Mouse (Mus musculus) liver, embryonic 11.5 days (tissue): ENCODE measurements around the gene Pdk2. TPM values are rescaled to one million over a fixed set of nuclear protein-coding genes. Genes with fewer than 3 reads are reported as not detected.
A peak's percentile ranks its signal among the peaks of the same experiment; 100 is the strongest.

Experiments used
- ATAC-seq: fragments of 200-750 bp; cut with Nextera tagmentation; replicated peaks from 2 replicates; pipeline ENCODE4 v1.8.0; 2017; ENCODE audit warnings: moderate number of reproducible peaks, mild to moderate bottlenecking, moderate TSS enrichment, moderate library complexity; ENCODE audit not compliant: low FRiP score
- DNase-seq: peaks from one replicate; pipeline ENCODE4 v3.0.0-alpha.2; 2017; ENCODE audit warnings: low spot score
- H3K27ac ChIP-seq: fragments of 300-500 bp; sonication (generic); 2 replicates; pipeline ENCODE4 v1.5.1; 2014; ENCODE audit warnings: mild to moderate bottlenecking, low read depth, low read length, control low read depth
- H3K27me3 ChIP-seq: fragments of 300-500 bp; sonication (generic); replicated peaks from 2 replicates; pipeline ENCODE4 v1.6.1; 2014; ENCODE audit warnings: low read length, mixed read lengths; ENCODE audit not compliant: control insufficient read depth, insufficient read depth
- H3K36me3 ChIP-seq: fragments of 300-500 bp; sonication (generic); 2 replicates; pipeline ENCODE4 v1.6.1; 2014; ENCODE audit warnings: mild to moderate bottlenecking, low read length, moderate library complexity, mixed read lengths; ENCODE audit not compliant: control insufficient read depth, insufficient read depth
- H3K4me1 ChIP-seq: fragments of 300-500 bp; sonication (generic); replicated peaks from 2 replicates; pipeline ENCODE4 v1.6.1; 2014; ENCODE audit warnings: low read length, mixed read lengths; ENCODE audit not compliant: control insufficient read depth, insufficient read depth
- H3K4me2 ChIP-seq: fragments of 300-500 bp; sonication (generic); 2 replicates; pipeline ENCODE4 v1.6.1; 2014; ENCODE audit warnings: mild to moderate bottlenecking, control low read depth, moderate library complexity
- H3K4me3 ChIP-seq: fragments of 300-500 bp; sonication (generic); 2 replicates; pipeline ENCODE4 v1.5.1; 2014; ENCODE audit warnings: low read depth, low read length, control low read depth
- H3K9ac ChIP-seq: fragments of 300-500 bp; sonication (generic); 2 replicates; pipeline ENCODE4 v1.6.1; 2014; ENCODE audit warnings: low read depth, low read length, control low read depth
- H3K9me3 ChIP-seq: fragments of 300-500 bp; sonication (generic); 2 replicates; pipeline ENCODE4 v1.6.1; 2016; ENCODE audit warnings: low read length, inconsistent platforms, mixed read lengths; ENCODE audit not compliant: control insufficient read depth
- WGBS: fragments of 180-500 bp; shearing (Covaris S2); extraction: QIAGEN DNeasy Blood & Tissue Kit; methylation state at CpG from one replicate; pipeline ENCODE4 v1.1.7; 2014; 5-methylcytosine and 5-hydroxymethylcytosine counted together
- polyA plus RNA-seq: library from polyadenylated mRNA; unstranded; fragments of >200 nt; fragmentation: Nextera tagmentation; extraction: Ambion mirVana; gene quantifications from 2 replicates; pipeline ENCODE4 v1.2.1, GENCODE M21; 2014

The Pdk2 gene
- polyA plus RNA-seq, 1 experiment from 2014 or later = 15.2 TPM

- Histone ChIP-seq H3K36me3 (peaks cover 32% of the 10 kb centered on the region), H3K27me3 (no peaks in the 10 kb centered on the region), H3K27ac (peak overlapping the region; percentile 32; the same call in 1 of the 2 replicates), H3K9me3 (no peaks in the 10 kb centered on the region), H3K4me2 (no peak overlapping the region), H3K4me1 (peaks cover 9% of the 10 kb centered on the region), H3K9ac (no peak overlapping the region), H3K4me3 (no peak overlapping the region)
- DNase-seq (no peak), ATAC-seq (peak; percentile 61)
- WGBS = 69% methylated on average over 6 of the region's 6 CpGs
Observed at GRCm38 (mm10) chr11:95026090-95026542, 15.0 kb downstream of the Pdk2 start.

DNA sequence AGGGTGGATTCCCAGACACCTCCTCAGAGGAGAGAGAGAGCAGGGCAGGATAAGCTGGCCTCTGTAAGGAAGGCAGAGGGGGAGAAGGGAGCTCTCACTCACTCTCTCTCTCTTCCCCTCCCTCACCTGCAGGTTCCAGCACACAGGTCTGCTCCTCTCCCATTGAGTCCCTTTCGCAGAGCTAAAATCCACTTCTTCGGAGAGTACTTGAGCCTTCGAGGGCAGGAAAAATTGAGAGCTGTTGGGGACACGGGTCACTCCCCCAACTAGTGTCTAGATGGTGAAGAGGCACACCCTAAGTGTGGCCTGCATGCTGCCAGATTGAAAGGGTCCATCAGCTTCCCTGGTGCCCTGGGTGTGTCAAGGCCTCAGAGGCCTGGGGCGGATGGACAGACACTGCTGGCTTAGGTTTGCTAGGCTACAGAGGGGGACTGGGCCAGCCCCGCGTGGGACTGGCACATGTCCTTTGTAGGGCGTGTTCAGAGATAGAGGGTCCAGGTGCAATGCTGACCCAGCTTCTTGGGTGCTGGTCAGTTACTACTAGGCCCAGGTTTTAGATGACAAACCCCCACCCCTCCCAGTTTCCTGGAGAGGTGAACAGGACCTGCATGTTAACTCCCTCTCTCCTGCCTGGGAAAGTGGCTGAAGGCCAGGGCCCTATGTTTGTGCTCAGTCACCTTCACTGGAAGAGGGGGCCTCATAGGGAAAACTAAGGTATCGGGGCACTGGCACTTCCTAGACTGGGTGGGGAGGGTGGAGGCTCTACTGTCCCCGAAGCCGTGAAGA, 15.7 kb downstream of the Pdk2 start:
- H3K4me1 ChIP-seq = peaks cover 9% of the 10 kb centered on the region
- H3K27me3 ChIP-seq = no peaks in the 10 kb centered on the region
- ATAC-seq (peak; percentile 19; the same call in 1 of the 2 replicates), DNase-seq (no peak)
- 79% methylated on average over 11 of the region's 11 CpGs for WGBS
- no peaks in the 10 kb centered on the region for H3K9me3 ChIP-seq
- H3K9ac ChIP-seq = no peak overlapping the region
- H3K36me3 ChIP-seq = peaks cover 36% of the 10 kb centered on the region
- H3K4me2 ChIP-seq = no peak overlapping the region
- no peak overlapping the region for H3K4me3 ChIP-seq
- H3K27ac ChIP-seq = peak overlapping the region; percentile 32; the same call in 1 of the 2 replicates

GRCm38 (mm10) chr11:95024439-95025184, 16.5 kb downstream of the Pdk2 start:
- H3K9me3 ChIP-seq = no peaks in the 10 kb centered on the region
- peaks cover 44% of the 10 kb centered on the region for H3K36me3 ChIP-seq
- peaks cover 9% of the 10 kb centered on the region for H3K4me1 ChIP-seq
- WGBS = 75% methylated on average over 29 of the region's 29 CpGs
- no peak overlapping the region for H3K9ac ChIP-seq
- no peak overlapping the region for H3K27ac ChIP-seq
- no peak for DNase-seq
- no peak overlapping the region for H3K4me2 ChIP-seq
- no peak overlapping the region for H3K4me3 ChIP-seq
- peaks cover 4% of the 10 kb centered on the region; the same call in 1 of the 2 replicates for H3K27me3 ChIP-seq
- no peak for ATAC-seq

DNA sequence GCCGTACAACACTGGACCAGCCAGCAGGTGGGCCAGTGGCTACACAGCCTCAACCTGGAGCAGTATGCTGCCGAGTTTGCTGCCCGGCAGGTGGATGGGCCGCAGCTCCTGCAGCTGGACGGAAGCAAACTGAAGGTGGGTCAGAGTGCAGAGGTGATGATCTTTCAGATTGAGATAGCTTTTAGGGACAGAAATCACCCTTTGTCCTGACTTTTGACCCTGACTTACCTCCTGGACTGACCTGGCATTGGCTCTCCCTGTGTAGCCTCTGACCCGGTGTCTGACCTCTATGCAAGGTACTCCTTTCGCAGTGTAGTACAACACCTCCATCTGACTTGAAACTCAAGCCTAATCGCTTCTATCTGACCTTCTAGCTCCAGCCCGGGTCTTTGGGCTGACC, 17.7 kb downstream of the Pdk2 start:
- no peaks in the 10 kb centered on the region for H3K9me3 ChIP-seq
- peaks cover 9% of the 10 kb centered on the region for H3K4me1 ChIP-seq
- DNase-seq (no peak), ATAC-seq (no peak)
- no peak overlapping the region for H3K9ac ChIP-seq
- H3K4me2 ChIP-seq = no peak overlapping the region
- no peak overlapping the region for H3K4me3 ChIP-seq
- 85% methylated on average over 9 of the region's 9 CpGs for whole genome bisulfite sequencing
- peaks cover 51% of the 10 kb centered on the region for H3K36me3 ChIP-seq
- H3K27ac ChIP-seq = no peak overlapping the region
- H3K27me3 ChIP-seq = peaks cover 12% of the 10 kb centered on the region

DNA sequence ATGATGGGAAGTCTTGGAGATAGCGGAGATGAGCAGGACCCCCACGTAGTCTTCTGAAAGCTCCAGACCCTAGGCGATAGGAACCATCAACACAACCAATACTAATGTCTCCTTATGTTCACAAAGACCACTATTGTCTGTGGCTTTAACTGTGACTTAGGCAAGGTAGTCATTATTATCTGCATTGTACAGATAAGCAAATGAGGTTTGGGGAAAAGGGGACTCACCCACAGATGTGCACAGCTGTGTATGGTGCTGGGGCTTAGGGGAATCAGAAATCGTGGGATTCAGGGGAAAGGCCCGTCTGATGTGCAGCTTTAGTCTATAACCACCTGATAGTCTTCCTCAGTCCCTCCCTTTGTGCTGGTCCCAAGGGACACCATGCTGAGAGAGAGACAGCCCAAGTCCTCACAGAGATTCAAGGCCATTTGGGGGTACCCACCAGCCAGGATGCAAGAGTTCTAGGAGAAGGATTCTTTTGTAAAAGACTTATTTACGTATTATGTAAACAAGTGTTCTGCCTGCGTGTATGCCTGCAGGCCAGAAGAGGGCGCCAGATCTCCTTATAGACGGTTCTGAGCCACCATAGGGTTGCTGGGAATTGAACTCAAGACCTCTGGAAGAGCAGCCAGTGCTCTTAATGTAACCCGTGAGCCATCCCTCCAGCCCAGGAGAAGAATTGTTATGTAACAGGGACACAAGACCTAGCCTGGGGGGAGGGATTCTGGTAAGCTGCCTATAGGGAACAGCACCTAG, 18.7 kb downstream of the Pdk2 start:
- WGBS = 76% methylated on average over 10 of the region's 10 CpGs
- peaks cover 53% of the 10 kb centered on the region for H3K36me3 ChIP-seq
- ATAC-seq (no peak), DNase-seq (no peak)
- H3K27me3 ChIP-seq = peaks cover 12% of the 10 kb centered on the region
- peak overlapping the region; percentile 39; the same call in 1 of the 2 replicates for H3K27ac ChIP-seq
- peaks cover 9% of the 10 kb centered on the region for H3K4me1 ChIP-seq
- no peaks in the 10 kb centered on the region for H3K9me3 ChIP-seq
- H3K9ac ChIP-seq = no peak overlapping the region
- no peak overlapping the region for H3K4me2 ChIP-seq
- no peak overlapping the region for H3K4me3 ChIP-seq

DNA sequence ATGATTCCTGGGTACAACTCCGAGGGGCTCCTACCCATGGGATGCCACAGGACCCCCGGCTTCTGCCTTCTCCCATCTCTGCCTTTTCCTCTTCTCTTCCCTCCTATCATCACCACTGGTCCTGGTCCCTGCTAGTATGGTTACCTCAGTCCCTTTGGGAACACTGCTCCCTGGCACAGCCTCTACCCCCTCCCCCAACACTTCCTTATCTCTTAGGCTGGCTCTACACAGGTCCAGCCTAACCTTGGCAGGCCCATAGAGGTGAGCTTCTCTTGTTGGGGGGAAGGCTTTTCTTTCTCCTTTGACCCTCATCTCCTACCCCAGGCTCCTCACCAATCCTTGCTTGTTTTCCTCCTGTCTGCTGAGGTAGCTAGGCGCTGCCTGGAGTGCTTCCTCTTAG, 25.7 kb downstream of the Pdk2 start:
- peak overlapping the region; percentile 32; the same call in 1 of the 2 replicates for H3K9ac ChIP-seq
- no peaks in the 10 kb centered on the region for H3K9me3 ChIP-seq
- H3K4me3 ChIP-seq = no peak overlapping the region
- H3K27me3 ChIP-seq = peaks cover 12% of the 10 kb centered on the region
- peaks cover 28% of the 10 kb centered on the region for H3K36me3 ChIP-seq
- no peak for DNase-seq
- WGBS = 76% methylated on average over 3 of the region's 3 CpGs
- peak overlapping the region; percentile 39 for H3K4me2 ChIP-seq
- no peak for ATAC-seq
- no peak overlapping the region; the same call in 1 of the 2 replicates for H3K27ac ChIP-seq
- H3K4me1 ChIP-seq = peaks cover 40% of the 10 kb centered on the region

GRCm38 (mm10) chr11:95012487-95012886, 28.7 kb downstream of the Pdk2 start:
- peak overlapping the region; percentile 99 for H3K27ac ChIP-seq
- 34% methylated on average over 3 of the region's 3 CpGs for WGBS
- peak overlapping the region; percentile 66 for H3K9ac ChIP-seq
- peaks cover 54% of the 10 kb centered on the region for H3K4me1 ChIP-seq
- no peak for ATAC-seq
- peak overlapping the region; percentile 49 for H3K4me3 ChIP-seq
- H3K9me3 ChIP-seq = no peaks in the 10 kb centered on the region
- peak overlapping the region; percentile 96 for H3K4me2 ChIP-seq
- no peak for DNase-seq
- 0 out of 2 replicates have a peak, but pooled peaks cover 3% of the 10 kb centered on the region for H3K27me3 ChIP-seq
- peaks cover 11% of the 10 kb centered on the region for H3K36me3 ChIP-seq

GRCm38 (mm10) chr11:95012075-95012474, 29.1 kb downstream of the Pdk2 start:
- Histone ChIP-seq H3K9me3 (no peaks in the 10 kb centered on the region), H3K4me1 (peaks cover 59% of the 10 kb centered on the region), H3K9ac (peak overlapping the region; percentile 97), H3K36me3 (peaks cover 10% of the 10 kb centered on the region), H3K4me3 (peak overlapping the region; percentile 91), H3K27ac (peak overlapping the region; percentile 99), H3K27me3 (0 out of 2 replicates have a peak, but pooled peaks cover 3% of the 10 kb centered on the region), H3K4me2 (peak overlapping the region; percentile 96)
- ATAC-seq = peak; percentile 97
- DNase-seq = no peak
- 19% methylated on average over 3 of the region's 3 CpGs for WGBS
